Mouse (Mus musculus): Measurements from ENCODE around the gene Megf6. TPM values are rescaled to one million over a fixed set of nuclear protein-coding genes. Genes with fewer than 3 reads are reported as not detected.

Megf6 gene
- total RNA-seq, 1 experiment from 2014 or later, result not detected

GRCm38 (mm10) chr4:154236001-154236400 is 65.5 kb downstream of the Megf6 start:
- ATAC-seq (replicated peaks in 1 of 2; ENCODE audit: insufficient read depth in 1 of 2, low FRiP score in 2 of 2, low TSS enrichment in 1 of 2, low read depth in 1 of 2, poor library complexity in 2 of 2, severe bottlenecking in 2 of 2), result no peak

GRCm38 (mm10) chr4:154236893-154237292 is 66.4 kb downstream of the Megf6 start:
- 0 out of 4 replicates have a peak, but pooled peaks of 1 of the 2 experiments have one; percentile 33 for ATAC-seq (replicated peaks in 1 of 2; ENCODE audit: insufficient read depth in 1 of 2, low FRiP score in 2 of 2, low TSS enrichment in 1 of 2, low read depth in 1 of 2, poor library complexity in 2 of 2, severe bottlenecking in 2 of 2)

GRCm38 (mm10) chr4:154237306-154237705 is 66.8 kb downstream of the Megf6 start:
- ATAC-seq (replicated peaks in 1 of 2; ENCODE audit: insufficient read depth in 1 of 2, low FRiP score in 2 of 2, low TSS enrichment in 1 of 2, low read depth in 1 of 2, poor library complexity in 2 of 2, severe bottlenecking in 2 of 2), result no peak

- ATAC-seq (replicated peaks in 1 of 2; ENCODE audit: insufficient read depth in 1 of 2, low FRiP score in 2 of 2, low TSS enrichment in 1 of 2, low read depth in 1 of 2, poor library complexity in 2 of 2, severe bottlenecking in 2 of 2), result no peak
These were observed 68.7 kb downstream of the Megf6 start for GRCm38 (mm10) chr4:154239199-154239598.

GRCm38 (mm10) chr4:154240608-154241007 is 70.1 kb downstream of the Megf6 start:
- no peak for ATAC-seq (replicated peaks in 1 of 2; ENCODE audit: insufficient read depth in 1 of 2, low FRiP score in 2 of 2, low TSS enrichment in 1 of 2, low read depth in 1 of 2, poor library complexity in 2 of 2, severe bottlenecking in 2 of 2)

- no peak for ATAC-seq (replicated peaks in 1 of 2; ENCODE audit: insufficient read depth in 1 of 2, low FRiP score in 2 of 2, low TSS enrichment in 1 of 2, low read depth in 1 of 2, poor library complexity in 2 of 2, severe bottlenecking in 2 of 2)
These were observed 74.8 kb downstream of the Megf6 start for GRCm38 (mm10) chr4:154245342-154245741.

GRCm38 (mm10) chr4:154246115-154247040 is 75.8 kb downstream of the Megf6 start:
- peak; percentile 53 to 71 for ATAC-seq (replicated peaks in 1 of 2; ENCODE audit: insufficient read depth in 1 of 2, low FRiP score in 2 of 2, low TSS enrichment in 1 of 2, low read depth in 1 of 2, poor library complexity in 2 of 2, severe bottlenecking in 2 of 2)

- no peak for ATAC-seq (replicated peaks in 1 of 2; ENCODE audit: insufficient read depth in 1 of 2, low FRiP score in 2 of 2, low TSS enrichment in 1 of 2, low read depth in 1 of 2, poor library complexity in 2 of 2, severe bottlenecking in 2 of 2)
These were observed 76.9 kb downstream of the Megf6 start for GRCm38 (mm10) chr4:154247207-154248091.

- ATAC-seq (replicated peaks in 1 of 2; ENCODE audit: insufficient read depth in 1 of 2, low FRiP score in 2 of 2, low TSS enrichment in 1 of 2, low read depth in 1 of 2, poor library complexity in 2 of 2, severe bottlenecking in 2 of 2), result peak in 1 of 2 experiments; percentile 27; a peak in 1 of 4 replicates
These were observed 77.7 kb downstream of the Megf6 start for GRCm38 (mm10) chr4:154248092-154248805.

GRCm38 (mm10) chr4:154249316-154249715 is 78.8 kb downstream of the Megf6 start:
- ATAC-seq (replicated peaks in 1 of 2; ENCODE audit: insufficient read depth in 1 of 2, low FRiP score in 2 of 2, low TSS enrichment in 1 of 2, low read depth in 1 of 2, poor library complexity in 2 of 2, severe bottlenecking in 2 of 2), result no peak

- no peak for ATAC-seq (replicated peaks in 1 of 2; ENCODE audit: insufficient read depth in 1 of 2, low FRiP score in 2 of 2, low TSS enrichment in 1 of 2, low read depth in 1 of 2, poor library complexity in 2 of 2, severe bottlenecking in 2 of 2)
These were observed 82.2 kb downstream of the Megf6 start for GRCm38 (mm10) chr4:154252537-154253255.

GRCm38 (mm10) chr4:154260755-154261154 is 90.2 kb downstream of the Megf6 start:
- no peak for ATAC-seq (replicated peaks in 1 of 2; ENCODE audit: insufficient read depth in 1 of 2, low FRiP score in 2 of 2, low TSS enrichment in 1 of 2, low read depth in 1 of 2, poor library complexity in 2 of 2, severe bottlenecking in 2 of 2)

GRCm38 (mm10) chr4:154262071-154262470 is 91.5 kb downstream of the Megf6 start:
- ATAC-seq (replicated peaks in 1 of 2; ENCODE audit: insufficient read depth in 1 of 2, low FRiP score in 2 of 2, low TSS enrichment in 1 of 2, low read depth in 1 of 2, poor library complexity in 2 of 2, severe bottlenecking in 2 of 2), result no peak

- no peak for ATAC-seq (replicated peaks in 1 of 2; ENCODE audit: insufficient read depth in 1 of 2, low FRiP score in 2 of 2, low TSS enrichment in 1 of 2, low read depth in 1 of 2, poor library complexity in 2 of 2, severe bottlenecking in 2 of 2)
These were observed 97.0 kb downstream of the Megf6 start for GRCm38 (mm10) chr4:154267511-154267910.

- ATAC-seq (replicated peaks in 1 of 2; ENCODE audit: insufficient read depth in 1 of 2, low FRiP score in 2 of 2, low TSS enrichment in 1 of 2, low read depth in 1 of 2, poor library complexity in 2 of 2, severe bottlenecking in 2 of 2), result no peak
These were observed 99.0 kb downstream of the Megf6 start for GRCm38 (mm10) chr4:154269520-154269919.

GRCm38 (mm10) chr4:154273000-154273399 is 102.5 kb downstream of the Megf6 start:
- ATAC-seq (replicated peaks in 1 of 2; ENCODE audit: insufficient read depth in 1 of 2, low FRiP score in 2 of 2, low TSS enrichment in 1 of 2, low read depth in 1 of 2, poor library complexity in 2 of 2, severe bottlenecking in 2 of 2), result peak; percentile 24 to 30; a peak in 1 of 4 replicates

GRCm38 (mm10) chr4:154279481-154279880 is 109.0 kb downstream of the Megf6 start:
- no peak for ATAC-seq (replicated peaks in 1 of 2; ENCODE audit: insufficient read depth in 1 of 2, low FRiP score in 2 of 2, low TSS enrichment in 1 of 2, low read depth in 1 of 2, poor library complexity in 2 of 2, severe bottlenecking in 2 of 2)
